Mouse (Mus musculus) left cerebral cortex, postnatal 10 days (tissue): ENCODE results near the gene Kras. TPM values are rescaled to one million over a fixed set of nuclear protein-coding genes. Genes with fewer than 3 reads are reported as not detected.
A peak's percentile ranks its signal among the peaks of the same experiment; 100 is the strongest.

Experiments used
- DNase-seq, 2 experiments: peaks; one replicate each; pipeline ENCODE4 v3.0.0; 2021 to 2022; ENCODE audit warnings: low spot score in 2 of 2, mixed read lengths in 1 of 2; ENCODE audit errors: extremely low spot score in 1 of 2
- intact Hi-C: fragments of 180-260 bp; cut with DNase I; formaldehyde crosslinking; loops from one replicate; pipeline ENCODE4 v1.15.1; 2025
- total RNA-seq, 2 experiments: library from RNA; stranded (reverse); gene quantifications; 2 replicates each; pipeline ENCODE4 v1.2.3; 2021

Gene Kras
- total RNA-seq = 10 to 100 TPM; 86.6 to 88.5 TPM

DNA sequence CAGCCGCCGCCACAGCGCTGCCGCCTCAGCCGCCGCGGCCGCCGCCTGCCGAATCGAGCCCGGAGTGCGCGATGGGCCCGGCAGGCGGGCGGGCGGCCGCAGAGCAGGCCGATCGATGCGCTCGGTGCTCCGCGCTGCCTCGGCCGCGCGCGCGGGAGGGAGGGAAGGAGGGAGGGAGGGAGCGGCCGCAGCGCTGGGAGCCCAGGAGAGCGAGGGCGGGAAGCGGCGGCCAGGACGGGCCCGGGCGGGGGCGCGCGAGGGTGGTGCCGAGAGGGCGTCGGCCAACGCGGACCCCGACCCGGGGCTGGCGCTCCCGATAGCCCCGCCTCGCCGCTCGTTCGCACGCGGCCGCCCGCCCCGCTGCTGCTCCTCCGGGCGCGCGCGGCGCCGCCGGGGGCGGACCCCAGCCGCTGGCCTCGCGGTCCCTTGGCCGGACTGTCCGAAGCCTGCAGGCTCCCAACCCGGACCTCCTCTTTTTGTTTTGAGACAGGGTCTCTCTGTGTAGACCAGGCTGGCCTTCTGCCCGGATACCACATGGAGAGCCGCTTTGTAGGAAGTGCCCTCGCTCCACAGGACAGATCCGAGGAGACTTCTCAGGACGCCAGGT lies at the start of gene Kras:
Gene Kras (minus strand): TSS at position 55 of the 607 bp plus-strand sequence.
- intact Hi-C loops = no loop called here
- peak; percentile 75 to 95 for DNase-seq

DNA sequence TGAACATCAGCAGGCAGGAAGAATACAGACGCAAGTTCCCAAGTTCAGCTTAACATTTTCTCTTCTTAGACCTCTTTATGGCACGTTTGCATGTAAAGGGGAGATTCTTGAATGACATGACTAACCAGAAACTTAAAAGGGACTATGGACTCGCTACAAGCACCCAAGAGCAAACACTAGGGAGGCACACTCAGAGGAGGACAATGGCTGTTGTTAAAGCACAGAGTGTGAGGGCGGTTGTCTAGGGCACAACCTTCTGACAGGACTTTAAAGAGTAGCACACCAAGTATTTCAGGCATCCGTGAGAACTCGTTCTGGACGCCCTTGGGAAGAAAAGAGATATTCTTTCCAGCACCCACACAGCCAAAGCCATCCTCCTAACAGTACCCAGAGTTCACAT lies 47.6 kb upstream of the Kras start:
- intact Hi-C loops = no loop called here
- no peak for DNase-seq

DNA sequence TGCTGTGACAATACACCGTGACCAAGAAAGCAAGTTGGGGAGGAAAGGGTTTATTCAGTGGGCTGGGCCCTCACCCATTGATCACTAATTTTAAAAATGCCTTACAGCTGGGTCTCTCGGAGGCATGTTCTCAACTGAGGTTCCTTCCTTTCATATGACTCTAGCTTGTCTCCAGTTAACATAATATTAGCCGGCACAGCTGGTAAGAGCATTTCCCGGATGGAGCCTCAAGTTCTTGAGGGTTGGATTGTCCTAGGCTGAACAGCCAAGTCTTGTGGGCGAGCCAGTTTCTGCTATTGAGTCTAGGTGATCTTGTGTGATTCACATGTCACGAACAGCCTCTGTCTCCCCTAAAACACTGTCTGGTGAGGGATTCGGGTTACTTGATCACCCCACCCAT lies 46.9 kb upstream of the Kras start:
- intact Hi-C loops = no loop called here
- no peak for DNase-seq

DNA sequence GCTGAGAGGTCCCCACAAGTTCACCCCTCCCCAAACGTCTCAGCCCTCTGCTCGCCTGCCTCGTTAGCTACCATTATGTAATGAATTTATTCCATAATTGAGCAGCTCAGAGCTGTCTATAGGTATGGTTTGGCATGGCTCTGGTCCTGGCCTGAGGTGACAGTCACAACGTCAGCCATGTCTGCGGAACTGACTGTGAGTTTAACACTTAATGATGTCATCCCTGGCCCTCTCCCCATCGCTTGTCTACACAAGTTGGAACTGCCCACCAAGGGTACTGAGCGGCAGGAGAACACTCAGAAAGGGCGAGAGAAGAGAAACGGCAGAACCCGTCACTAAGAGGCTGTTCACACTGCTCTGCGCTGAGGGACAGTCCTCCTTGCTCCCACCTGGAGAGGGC lies 45.1 kb upstream of the Kras start:
- DNase-seq = no peak
- intact Hi-C loops = no loop called here

DNA sequence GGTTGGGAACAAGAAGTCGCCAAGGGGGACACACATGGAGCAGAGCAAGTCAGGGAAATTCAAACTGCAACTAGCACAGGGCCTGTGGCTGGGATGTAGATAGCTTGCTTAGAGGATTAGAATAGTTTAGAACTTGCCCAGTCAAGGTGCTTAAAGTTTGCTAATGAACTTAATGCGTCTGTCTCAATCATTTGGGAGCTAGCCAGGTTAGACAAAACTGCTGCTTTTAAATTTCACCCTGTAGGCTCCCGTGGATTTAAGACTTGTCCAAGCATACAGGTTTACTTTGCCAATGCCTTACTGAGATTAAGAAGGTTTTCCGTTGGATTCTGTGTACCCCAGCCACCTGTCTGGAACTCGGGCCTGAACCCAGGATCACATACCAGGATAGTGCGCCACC lies 43.1 kb upstream of the Kras start:
- no peak for DNase-seq
- intact Hi-C loops = no loop called here

DNA sequence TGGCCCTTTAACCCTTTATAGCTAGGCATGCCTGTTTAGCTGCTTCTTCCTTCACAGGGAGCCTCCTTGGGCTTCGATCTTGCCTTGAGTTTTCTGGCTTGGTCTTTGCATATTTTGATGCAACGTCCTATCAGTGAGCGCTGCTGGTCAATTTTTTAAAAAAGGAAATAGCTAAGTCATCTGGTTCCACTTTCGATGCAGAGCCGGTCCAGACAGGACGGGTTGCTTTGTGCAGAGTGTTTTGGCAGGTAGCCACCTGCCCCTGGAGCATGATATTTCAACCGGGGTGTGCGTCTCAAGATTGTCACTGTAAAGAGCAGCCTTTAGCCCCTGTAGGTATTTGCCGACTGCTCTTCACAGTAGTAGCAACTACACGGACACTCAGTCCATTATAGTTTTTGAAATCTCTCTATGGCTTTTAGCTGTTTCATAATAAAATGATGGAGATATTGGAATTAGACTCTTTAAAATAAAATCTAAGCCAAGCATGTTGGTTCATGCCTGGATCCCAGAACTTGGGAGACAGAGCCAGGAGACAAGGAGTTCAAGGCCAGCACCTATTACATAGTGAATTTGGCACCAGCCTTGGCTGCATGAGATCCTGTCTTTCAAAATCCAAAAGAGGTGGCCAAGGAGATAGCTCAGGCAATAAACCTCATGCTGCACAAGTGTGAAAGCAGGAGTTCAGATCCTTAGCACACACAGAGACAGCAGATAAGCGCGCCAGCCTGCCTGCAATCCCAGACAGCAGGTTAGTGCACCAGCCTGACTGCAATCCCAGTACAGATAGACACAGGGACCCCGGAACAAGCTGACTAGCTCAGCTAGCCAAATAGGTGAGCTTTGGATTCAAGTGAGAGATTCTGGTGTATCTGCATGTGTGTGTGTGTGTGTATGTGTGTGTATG lies 41.6 kb upstream of the Kras start:
- DNase-seq = peak in 1 of 2 experiments; percentile 40

DNA sequence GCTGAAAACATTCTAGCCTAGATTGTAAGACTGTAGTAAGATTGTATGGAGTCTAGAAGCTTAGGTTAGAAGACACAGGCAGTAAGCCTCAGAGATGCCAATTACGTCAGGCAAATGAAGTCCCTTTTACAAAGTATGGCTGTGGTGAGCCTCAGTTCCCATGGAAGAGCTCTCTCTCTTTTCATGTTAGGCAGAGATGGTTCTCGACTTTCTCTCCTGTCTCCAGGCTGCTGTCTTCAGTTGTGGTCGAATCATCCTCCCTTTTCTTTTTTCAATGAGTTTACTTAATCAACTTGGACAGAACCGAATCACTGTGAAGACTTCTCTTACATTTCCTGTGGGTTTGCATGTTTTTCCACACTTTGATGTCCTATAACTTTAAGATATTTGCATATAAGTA lies 35.6 kb upstream of the Kras start:
- no peak for DNase-seq
- intact Hi-C loops = no loop called here

More for the DNA sequence above, 41.6 kb upstream of the Kras start:
- intact Hi-C loops = no loop called here

DNA sequence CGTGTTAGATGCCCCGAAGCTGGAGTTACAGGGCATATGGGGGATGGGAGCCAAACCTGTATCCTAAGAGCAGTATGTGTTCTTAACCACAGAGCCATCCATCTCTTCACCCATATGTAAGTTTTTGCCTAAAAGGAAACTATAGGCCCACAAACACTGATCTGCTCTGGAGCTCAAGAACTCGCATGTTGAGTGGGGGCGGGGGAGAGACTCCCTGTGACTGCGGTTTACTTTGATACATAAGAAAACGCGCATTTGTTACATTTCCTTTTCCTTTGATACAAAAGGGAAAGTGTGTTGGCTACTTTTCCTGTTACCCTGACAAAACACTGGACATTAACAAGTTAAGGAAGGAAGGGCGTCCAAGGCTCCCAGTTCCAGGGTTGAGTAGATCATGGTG lies 34.2 kb upstream of the Kras start:
- no peak for DNase-seq
- intact Hi-C loops = no loop called here

DNA sequence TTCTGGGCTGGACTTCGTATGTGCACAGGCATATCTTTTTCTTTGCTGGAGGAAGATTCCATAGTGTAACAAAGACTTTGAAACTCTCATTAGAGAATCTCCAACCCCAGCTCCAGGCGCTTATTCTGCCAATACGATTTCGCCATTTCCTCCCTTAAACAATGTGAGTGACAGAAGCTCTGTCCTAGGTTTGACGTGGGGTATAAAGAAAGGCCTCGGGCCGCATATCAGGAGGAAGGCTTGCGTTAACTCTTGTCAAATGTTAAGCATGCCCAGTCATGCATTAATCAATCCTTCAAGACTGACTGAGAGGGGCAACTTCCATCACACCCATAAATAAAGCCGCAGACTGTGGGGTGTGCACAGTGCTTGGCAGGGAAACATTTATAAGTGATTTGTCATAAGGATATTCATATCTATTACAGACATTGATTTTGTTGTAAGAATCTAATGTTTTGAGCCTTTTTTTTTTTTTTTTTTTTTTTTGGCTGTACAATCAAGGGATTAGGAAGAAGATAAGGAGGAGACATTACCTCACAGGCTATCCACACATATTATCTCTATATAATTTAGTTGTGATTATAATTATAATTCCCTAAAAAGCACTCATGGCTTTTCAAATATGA lies 27.2 kb upstream of the Kras start:
- intact Hi-C loops = no loop called here
- DNase-seq = no peak

DNA sequence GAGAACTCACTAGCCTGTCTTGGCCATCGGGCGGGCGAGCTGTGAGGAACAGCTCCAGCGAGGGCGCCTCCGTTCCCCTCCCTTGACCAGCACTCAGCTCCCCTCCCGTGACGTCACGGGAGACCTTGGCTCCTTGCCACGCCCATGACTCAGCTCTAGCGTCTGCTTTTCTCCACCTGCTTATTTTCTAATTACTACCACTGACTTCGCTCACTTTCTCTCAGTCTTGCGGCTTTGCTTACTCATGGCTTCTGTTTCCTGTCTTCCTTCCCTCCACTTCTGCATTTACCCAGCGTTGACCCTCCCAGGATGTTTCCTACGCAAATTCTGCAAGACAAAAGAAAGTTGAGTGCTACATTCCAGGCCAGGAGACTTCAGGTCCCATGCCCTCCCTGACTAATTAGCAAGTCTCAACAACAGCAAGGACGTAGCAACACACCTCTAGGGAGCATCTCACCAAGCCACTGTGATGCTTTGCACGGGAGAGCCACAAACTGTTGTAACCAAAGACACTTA lies 26.3 kb upstream of the Kras start:
- intact Hi-C loops = no loop called here
- peak in 1 of 2 experiments; percentile 69 for DNase-seq

DNA sequence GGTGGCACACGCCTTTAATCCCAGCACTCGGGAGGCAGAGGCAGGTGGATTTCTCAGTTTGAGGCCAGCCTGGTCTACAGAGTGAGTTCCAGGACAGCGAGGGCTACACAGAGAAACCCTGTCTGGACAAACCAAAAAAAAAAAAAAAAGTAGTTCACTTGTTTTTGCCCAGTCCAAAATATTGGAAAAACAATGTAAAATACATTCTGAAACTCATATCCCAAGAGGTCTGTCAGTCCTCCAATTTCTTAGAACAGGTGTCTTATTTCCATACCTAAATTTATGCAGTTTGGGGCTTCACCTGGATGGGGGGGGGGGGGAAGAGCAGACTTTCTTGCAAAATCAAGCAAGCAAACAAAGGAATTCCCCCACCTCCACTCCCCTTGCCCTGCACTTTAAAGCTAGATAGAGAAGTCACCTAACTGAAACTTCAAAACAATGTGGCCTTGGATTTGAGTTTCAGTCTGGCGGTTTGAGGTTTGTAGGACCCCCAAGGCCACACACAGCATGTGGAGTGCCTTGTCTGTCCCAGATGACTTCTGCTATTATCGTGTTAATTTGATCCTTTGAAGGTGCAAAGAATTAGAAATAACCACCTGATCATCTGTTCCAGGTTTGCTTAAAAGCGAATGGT lies 25.7 kb upstream of the Kras start:
- intact Hi-C loops = no loop called here
- DNase-seq = no peak

DNA sequence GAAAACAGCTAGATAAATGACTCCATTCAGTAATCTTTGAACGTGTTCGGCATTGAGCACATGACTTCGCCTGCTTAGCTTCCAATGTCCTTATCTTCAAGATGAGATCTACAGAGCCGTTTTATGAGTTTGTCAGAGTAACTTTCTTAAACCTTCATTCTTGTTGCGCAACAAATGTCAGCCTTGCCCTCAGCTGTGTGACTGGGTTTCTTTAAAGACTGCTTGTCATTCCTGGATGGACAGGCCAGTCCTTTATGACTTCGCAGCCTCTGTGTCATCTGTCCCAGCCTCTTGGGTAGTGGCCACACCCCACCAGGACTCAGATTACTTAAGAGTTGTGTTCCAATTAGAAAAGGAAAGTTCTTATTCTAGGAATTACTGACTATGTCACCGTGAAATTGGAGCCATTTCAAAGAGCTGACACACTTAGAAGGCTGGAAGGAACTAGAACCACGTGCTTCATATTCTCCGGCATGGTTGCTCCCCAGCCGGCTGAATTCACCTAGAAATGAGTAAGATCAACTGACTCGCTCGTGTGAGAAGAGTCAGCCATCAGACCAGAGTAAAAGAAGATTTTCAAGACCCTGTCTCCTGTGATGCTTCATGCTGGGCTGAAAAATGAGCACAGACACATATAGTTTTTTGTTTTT lies 24.1 kb upstream of the Kras start:
- intact Hi-C loops = no loop called here

DNA sequence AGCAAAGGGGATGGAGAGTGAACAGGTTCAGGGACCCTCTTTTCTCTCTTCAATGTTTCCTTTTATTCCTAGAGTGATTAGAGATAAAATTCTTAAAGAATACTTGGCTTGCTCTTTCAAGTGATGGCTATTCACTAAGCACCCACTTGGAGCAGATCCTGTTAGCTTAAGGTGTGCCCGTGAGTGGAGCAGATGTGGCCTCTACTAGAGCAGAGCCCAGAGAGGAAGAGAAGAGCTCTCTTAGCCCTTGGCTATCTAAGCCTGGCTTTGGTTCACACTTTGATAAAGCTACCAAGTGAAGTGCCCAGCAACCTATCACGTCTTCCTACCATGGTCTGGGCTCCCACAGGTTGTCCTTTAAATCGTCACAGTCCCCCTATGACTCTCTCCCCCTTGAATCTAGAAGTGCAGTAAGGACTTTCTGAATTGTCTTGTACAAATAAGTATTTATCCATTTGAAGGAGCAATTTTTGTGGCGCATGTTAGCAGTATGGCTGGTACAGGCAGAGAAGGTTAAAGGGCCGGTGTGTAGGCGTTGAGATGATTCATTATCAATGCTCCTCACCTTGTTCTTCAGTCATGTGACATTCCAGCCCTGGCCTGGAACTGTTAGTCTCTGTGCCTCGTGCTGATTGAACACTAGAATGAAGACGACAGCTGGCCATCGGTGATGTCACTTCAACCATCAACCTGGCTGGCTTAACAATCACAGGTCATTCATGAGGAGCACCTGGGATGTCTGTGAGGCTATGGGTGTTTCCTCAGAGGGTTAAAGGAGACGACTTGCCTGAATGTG lies 22.3 kb upstream of the Kras start:
- no peak for DNase-seq
- intact Hi-C loops = no loop called here

More for the DNA sequence above, 24.1 kb upstream of the Kras start:
- DNase-seq = no peak

DNA sequence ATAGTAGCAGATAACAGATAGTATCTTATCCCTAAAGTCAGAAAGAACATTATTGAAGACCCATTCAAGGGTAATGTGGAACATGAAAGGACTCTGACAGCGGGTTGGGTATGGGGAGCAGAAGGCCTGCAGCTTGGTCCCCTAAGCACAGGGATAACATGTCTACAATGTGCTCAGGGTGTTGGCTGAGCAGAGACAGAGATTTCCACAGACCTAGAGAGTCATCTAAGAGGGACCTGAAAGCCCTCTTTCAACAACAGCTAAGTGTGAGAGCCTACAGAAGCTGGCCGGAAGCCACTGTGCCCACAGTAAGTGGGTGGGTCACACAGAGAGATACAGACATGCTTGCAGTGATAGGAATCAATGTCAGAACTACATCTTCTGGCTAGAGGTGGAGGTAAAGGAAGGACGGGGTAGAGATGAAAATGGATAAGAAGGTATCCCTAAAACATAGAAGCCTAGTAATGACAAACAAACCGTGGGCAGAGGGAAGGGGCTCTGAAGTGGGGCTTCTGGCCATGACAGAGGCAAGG lies 19.3 kb upstream of the Kras start:
- intact Hi-C loops = no loop called here
- DNase-seq = no peak

DNA sequence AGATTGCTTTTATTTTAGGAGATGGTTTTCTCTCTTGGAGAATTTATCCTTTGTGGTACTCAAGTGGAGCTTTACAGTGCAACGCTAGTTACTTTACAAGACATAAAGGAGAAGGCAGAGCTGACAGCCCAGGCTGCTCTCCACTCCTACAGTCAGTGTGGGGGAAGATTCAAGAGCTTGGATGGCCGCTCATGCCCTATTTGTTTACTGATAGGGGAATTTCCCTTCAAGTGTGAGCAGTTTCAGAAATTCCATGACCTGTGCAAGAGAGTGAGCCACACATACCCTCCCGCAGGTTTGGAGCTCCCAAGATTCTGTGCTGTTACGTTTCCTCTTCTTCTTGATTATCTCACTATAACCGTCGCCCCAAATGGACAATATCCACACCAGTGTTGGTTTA lies 17.7 kb upstream of the Kras start:
- intact Hi-C loops = no loop called here
- no peak for DNase-seq

DNA sequence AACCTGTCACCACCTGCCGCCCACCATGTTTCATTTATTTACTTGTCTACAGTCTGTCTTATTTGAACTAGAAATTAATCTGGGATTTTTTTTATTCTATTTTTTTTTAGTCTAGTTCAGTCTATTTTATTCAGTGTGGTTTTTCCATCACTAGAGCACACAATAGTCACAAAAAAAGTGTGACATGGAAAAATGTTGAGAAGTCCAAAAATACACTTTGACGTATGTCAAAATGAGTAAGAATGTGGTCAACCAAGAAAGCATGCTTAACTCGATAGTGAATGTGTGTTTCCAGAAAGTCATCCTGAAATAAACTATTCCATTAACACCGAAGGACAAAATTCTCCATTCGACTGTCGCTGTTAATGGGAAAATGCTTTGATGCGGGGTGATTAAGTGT lies 12.3 kb upstream of the Kras start:
- DNase-seq = no peak
- intact Hi-C loops = loop anchor here (5.0 kb wide), 1 partner anchor 40 kb away; no protein-coding TSS in a partner anchor

DNA sequence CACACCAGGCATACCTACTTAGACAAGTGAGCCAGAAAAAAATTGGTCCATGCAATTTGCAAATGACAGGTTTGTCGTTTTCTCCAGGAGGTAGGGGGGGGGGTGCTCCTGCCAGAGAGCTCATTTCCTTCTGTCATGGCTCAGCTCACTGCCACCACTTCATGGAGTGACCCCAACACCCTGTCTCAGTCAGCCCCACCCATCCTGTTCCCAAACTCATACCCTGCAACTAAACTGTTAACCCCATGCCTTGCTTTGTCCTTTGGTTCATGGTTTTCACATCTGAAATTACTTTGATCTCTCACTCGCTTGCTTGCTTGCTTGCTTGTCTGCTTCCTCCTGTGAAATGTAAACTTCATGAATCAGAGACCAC lies 6.6 kb upstream of the Kras start:
- intact Hi-C loops = no loop called here
- DNase-seq = no peak
